Mouse (Mus musculus) ES-CJ7 (cell line): ENCODE results near the gene Gm21083.
"Not testable (repeated sequence)": the region's sequence is repeated elsewhere in the genome, so short reads cannot be mapped to it uniquely, and the experiment has no call there.

Experiments
- DNase-seq: peaks from one replicate; pipeline ENCODE4 v3.0.0; 2011; ENCODE audit warnings: low read depth, low spot score

Gm21083 gene

DNA sequence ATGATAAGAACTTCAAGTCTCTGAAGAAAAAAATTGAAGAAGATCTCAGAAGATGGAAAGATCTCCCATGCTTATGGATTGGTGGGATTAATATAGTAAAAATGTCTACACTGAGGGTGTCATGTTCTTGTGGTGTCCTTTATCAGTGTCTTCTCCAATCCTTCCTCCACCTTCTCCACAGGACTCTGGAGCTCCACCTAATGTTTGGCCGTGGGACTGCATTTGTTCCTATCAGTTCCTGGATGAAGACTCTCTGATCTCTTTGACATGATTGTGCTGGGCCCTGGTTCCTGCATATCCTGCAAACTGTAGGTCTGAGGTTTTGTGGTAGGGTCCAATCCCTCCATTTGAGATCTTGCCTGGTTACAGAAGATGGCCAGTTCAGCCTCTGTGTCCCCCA lies 51.0 kb downstream of the Gm21083 start:
- DNase-seq = not testable (repeated sequence)

DNA sequence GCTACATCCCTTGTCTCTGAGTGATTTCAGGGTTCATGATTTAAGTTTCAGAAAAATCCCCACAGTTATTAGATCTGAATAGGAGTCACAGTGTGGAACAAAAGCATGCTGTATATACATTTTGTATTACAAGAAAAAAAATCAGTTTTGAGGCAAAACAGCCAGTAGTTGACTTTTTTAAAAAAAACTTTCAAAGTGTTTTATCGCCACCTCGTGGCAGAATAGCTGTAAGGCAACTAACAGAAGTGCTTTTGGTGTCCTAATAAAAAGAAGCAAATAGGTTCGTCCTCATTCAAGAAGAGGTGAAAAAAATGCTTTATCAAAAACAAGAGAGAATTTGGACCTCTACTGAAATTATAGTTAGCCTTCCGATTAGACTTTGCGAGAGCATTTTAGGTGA lies 52.9 kb downstream of the Gm21083 start:
- DNase-seq = not testable (repeated sequence)
